Mouse (Mus musculus) Muller cell, postnatal 12 days (primary cell): ENCODE results near the gene Atp8b5.

Experiments used
- DNase-seq: peaks from one replicate; pipeline ENCODE4 v3.0.0-alpha.2; 2015; ENCODE audit errors: inconsistent ontology term

The Atp8b5 gene

DNA sequence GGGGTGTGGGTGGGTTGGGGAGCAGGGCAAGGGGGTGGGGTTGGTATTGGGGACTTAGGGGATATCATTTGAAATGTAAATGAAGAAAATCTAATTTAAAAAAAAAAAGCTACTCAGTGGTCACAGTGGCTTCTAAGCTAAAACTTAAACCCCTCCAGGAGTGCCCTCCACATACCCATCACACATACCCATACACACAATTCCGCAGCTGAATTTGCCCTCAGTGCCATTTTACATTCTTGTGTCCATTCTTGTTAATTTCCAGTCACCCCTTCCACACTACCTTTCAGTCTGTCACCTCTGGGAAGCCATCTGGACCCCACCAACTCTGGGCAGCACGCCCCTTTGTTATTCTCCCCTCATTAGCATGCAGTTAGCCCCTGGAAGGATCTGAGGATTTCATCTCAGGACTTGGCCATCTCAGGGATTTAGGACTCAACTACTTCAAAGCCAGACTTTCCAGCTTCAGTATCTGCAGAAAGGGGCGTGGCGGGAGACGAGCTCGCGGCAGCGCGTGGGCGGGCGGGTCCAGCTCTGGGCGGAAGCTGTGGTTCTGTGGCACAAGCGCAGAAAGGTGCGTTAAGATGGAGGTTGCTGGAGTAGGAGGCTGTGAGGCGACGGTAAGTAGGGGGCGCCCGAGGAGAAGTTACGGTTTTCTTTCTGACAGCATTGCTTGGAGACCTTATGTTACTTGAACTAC is at the start of gene Atp8b5:
TSS of gene Atp8b5 (plus strand) at position 537 of the 700 bp plus-strand sequence.
- peak; percentile 83 for DNase-seq

DNA sequence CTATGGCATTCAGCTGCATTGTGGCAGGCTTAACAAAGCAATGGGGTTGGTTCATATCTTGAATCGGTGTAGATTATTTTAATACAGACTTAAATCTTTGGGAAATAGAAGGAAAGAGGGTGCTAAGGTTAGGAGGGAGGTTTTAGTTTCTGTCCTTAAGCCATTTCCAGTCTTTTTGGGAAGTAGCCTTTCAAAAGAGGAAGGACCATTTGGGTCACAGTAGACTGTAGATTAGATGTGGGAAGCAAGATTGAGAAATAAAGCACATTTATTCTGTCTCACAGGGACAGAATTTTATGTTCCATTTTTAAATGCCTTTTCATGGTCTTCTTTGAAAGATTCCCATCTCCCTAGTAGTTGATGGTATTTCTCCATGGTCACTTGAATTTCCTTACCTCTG is 49.0 kb upstream of the Atp8b5 start:
- DNase-seq: no peak

DNA sequence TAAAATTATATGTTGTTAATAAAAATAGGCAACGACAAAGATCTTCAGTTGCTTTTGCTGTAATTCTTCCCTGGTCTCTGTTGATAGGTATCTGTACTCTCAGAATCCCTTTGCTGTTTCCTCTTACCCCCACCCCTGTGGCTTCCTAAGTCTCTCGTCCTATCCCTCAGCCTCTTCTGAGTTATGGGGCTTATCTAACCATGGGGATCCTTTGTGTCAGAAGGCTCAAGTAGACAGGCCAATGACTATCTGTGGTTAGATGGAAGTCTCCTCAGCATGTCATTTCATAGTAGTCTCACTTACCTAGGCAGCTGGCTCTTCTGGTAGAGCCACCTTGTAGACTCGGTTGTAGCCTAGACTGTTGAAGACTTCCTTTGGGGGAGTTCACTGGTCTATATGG is 35.1 kb upstream of the Atp8b5 start:
- no peak for DNase-seq

DNA sequence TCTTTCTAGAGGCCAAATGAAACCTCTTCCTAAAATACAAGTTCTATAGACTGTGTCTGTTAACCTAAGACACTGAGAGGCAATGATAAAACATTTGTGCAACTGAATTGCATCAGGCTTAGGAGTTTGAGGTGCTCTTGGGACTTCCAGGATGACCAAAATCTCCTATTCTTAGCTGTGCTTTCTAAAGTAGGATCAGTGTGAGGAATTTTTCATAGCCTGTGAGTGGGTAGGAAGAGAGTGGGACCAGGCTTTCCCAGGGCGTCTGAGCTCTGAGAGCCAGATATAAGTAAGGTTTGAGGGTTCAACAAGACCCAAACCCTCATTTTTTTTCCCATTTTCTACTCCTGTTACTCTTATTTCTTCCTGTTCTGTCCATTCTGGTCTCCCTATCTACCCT is 34.0 kb upstream of the Atp8b5 start:
- DNase-seq: no peak

DNA sequence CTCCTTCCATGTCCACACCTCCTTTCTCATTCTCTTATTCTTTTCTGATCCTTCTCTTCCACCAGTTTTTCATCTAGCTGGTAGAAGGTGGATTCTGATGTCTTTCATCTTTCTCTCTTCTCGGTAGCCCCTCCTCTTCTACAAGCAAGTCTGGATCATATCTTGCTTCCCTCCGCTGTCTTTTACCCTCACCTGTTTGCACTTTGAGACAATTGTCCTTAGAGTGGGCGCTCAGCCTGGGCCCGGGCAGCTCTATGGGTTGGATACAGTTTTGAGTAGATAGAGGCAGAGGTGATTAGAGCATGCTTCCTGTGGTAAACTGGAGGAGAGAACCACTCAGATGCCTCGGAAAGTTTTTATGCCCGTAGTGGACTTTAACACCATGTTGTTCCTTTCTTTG is 33.5 kb upstream of the Atp8b5 start:
- DNase-seq: no peak

DNA sequence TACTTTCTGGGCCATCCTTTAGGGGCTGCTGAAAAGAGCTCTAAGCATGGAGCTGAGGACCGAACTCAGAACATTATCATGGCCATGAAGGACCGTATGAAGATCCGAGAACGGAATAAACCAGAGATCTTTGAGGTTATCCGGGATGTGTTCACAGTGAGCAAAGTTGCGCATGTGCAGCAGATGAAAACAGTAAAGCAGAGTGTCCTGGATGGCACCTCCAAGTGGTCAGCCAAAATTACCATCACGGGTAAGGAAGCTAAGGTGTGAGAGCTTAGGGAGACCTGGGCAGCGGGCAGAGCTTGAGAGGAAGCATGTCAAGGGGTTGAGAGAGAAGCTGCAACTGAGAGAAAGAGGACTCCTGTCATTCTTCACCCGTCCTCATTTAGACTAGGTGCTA is 30.1 kb upstream of the Atp8b5 start:
- no peak for DNase-seq

DNA sequence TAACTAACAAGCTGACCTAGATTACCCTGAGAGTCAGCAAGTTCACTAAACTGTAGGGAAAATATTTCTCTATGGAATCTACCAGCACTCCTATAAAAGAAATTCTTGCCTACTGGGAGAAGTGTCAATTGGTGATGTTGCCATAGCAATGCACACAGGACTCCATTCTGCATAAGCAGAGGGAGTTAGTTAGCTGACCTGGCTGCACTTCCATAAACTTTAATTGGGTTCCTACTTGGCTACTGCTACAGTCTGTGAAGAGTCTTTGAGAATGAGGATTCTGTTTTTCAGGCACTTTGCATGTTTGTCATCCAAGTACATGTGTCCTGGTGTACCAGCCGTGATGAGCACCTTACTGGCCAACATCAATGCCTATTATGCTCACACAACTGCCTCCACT is 26.2 kb upstream of the Atp8b5 start:
- peak; percentile 41 for DNase-seq

- no peak for DNase-seq
Measured at GRCm38 (mm10) chr4:43244022-43244421, 22.9 kb upstream of the Atp8b5 start.

- DNase-seq: no peak
Measured at GRCm38 (mm10) chr4:43245776-43246175, 21.2 kb upstream of the Atp8b5 start.

GRCm38 (mm10) chr4:43248026-43248425 is 18.9 kb upstream of the Atp8b5 start:
- no peak for DNase-seq

DNA sequence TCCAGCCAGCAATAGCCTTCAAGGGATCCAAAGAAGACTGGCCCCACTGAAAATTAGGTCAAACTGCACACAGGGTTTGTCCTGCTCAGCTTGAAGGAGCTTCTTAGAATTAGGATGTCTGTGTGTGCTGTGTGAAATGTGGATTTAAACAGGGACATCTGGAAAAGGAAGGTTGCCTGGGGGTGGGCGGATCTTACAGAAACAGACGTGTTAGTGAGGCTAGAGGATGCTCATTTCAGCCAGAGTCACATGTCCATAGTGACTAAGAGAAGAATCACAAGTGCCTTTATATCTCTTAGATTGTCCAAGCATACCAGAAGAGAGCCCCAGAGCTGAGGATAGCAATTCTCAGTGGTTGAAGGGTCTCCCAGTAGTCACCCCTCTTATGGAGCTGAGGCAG is 18.1 kb upstream of the Atp8b5 start:
- DNase-seq: no peak

- DNase-seq: no peak
Measured at GRCm38 (mm10) chr4:43251269-43251668, 15.7 kb upstream of the Atp8b5 start.

DNA sequence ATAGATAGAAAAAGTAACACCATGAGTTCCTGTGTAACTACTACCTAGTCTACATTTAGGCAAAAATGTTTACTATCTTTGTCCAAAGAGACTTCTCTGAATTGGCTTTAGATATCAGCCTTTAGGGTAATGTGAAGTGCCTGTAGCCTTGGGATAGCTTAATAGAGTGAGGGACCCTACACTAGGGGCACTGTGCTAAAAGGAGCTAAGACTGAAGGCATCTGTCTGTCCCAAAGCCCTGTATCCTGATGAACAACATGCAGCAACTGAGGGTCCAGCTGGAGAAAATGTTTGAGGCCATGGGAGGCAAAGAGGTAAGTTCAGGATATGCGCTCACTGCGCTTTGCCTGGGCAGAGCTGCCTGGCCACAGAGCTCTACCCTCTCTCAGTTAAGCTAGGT is 9.9 kb upstream of the Atp8b5 start:
- DNase-seq: no peak

DNA sequence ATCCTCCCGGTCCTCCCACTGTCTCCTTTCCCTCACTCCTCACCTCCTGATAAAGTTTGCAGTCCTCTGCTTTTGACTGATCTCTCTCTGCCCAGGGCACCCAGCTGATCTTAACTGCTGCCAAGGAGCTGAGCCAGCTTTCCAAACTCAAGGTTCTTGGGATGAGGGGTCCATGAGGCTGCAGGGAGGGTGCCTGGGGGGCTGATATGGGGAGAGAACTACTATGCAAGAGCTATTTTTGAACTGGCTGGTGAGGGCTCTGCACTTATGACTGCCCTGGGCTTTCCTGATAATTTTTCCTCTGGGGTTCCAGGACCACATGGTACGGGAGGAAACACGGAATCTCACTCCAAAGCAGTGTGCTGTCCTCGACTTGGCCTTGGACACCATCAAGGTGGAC is 8.4 kb upstream of the Atp8b5 start:
- no peak for DNase-seq

GRCm38 (mm10) chr4:43259435-43259834 is 7.5 kb upstream of the Atp8b5 start:
- no peak for DNase-seq

DNA sequence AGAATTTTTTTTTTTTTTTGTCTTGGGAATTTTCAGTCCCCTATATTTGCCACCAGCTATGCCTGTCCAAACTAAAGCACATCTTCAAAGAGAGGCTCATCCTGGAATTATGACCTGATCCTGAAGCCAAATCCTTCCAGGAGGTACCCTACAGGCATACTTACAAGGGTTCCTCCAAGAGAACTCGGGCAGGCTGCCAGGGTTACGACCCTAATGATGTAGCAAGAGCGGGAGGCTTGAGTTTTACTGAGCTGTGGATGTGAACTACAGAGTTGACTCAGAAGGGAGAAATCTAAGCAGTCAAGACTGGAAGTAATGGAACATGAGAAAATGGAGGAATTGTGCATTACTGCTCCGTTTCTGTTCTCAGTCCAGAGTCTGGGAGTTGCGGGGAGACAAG is 6.9 kb upstream of the Atp8b5 start:
- DNase-seq: no peak

DNA sequence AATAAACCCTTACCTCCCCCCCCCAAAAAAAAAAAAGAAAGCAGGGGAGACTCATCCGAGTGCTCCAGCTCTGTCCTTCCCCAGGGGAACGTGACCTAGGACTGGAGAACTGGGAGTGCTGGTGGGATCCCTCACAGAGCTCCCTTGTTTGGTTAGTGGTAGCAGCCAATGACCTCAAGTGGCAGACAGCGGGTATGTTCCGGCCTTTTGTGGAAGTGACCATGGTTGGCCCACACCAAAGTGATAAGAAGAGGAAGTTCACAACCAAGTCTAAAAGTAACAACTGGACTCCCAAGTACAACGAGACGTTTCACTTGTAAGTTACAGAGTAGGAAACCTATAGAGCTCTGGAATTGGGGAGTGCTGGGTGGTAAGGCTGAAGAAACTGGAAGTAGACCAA is 4.1 kb upstream of the Atp8b5 start:
- DNase-seq: no peak

DNA sequence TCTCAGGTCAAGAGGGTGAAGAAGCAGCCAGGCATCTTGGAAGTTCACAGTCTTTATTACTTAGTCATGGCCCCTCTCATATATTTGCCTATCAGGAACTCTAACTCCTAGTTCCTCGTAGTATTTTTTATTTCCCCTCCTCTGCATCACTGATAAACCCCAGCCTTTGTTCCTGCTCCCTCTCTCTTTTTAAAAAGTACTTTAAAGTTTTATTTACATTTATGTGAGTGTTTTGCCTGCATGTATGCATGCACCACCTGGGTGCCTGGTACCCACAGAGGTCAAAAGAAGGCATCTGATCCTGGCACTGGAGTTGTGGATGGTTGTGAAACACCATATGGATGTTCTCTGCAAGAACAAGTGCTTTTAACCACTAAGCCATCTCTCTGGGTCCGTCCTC is 813 bp upstream of the Atp8b5 start:
- no peak for DNase-seq

GRCm38 (mm10) chr4:43267323-43267658 is 332 bp downstream of the Atp8b5 start:
- no peak for DNase-seq

- DNase-seq: no peak
Measured at GRCm38 (mm10) chr4:43285476-43285875, 18.5 kb downstream of the Atp8b5 start.

- no peak for DNase-seq
Measured at GRCm38 (mm10) chr4:43287305-43287704, 20.3 kb downstream of the Atp8b5 start.

DNA sequence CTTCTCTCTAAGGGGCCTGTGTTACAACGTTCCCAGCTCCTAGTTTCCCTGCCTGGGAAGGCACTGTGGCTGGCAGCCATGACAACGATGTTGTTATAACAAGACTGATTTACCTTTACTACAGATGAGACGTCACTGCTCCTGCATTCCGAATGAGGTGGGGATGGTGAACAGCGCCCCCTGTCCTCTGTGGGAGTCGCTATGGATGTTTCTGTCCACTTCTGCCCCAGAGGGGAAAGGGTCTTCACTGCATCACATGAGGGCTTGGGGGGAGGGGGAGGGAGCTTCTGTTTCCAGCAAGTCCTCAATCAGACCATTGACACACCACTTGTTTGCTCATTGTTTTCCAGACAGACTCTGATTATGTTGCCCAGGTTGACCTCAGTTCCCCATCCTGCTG is 27.0 kb downstream of the Atp8b5 start:
- no peak for DNase-seq

GRCm38 (mm10) chr4:43309696-43310338 is 42.9 kb downstream of the Atp8b5 start:
- DNase-seq: peak; percentile 83

DNA sequence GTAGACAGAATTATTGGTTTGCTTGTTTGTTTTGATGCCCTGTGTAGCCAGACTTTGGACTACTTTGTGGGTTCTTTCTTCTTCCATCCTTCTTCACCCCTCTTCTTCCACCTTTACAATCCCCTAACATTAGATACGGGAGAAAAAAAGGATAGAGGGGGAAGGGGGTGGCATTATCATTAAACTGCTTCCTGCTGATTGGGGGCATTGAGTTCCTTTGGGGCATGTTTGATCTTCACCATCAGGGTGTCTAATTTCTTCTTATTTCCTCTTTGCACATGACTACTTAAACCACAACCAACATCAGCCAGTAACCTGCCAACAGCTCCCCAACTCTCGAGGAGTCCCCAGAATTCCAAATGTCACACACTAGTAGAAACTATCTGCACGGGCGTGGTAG is 54.6 kb downstream of the Atp8b5 start:
- no peak for DNase-seq
